Mouse (Mus musculus) intestine, embryonic 14.5 days (tissue): Measurements from ENCODE around the gene Fgfr1op2. TPM values are rescaled to one million over a fixed set of nuclear protein-coding genes. Genes with fewer than 3 reads are reported as not detected.

Experiments used
- ATAC-seq: fragments of 200-750 bp; cut with Nextera tagmentation; replicated peaks from 2 replicates; pipeline ENCODE4 v1.8.0; 2017; ENCODE audit warnings: low read depth, moderate number of reproducible peaks, moderate TSS enrichment, moderate library complexity; ENCODE audit not compliant: low FRiP score, low TSS enrichment
- DNase-seq: peaks from one replicate; pipeline ENCODE4 v3.0.0-alpha.2; 2018; ENCODE audit warnings: low spot score
- H3K27ac ChIP-seq: fragments of 300-500 bp; sonication (generic); 2 replicates; pipeline ENCODE4 v1.5.1; 2014; ENCODE audit warnings: low read depth, mild to moderate bottlenecking, control low read depth
- H3K27me3 ChIP-seq: fragments of 300-500 bp; sonication (generic); replicated peaks from 2 replicates; pipeline ENCODE4 v1.6.1; 2014; ENCODE audit warnings: low read length, control low read depth; ENCODE audit not compliant: control insufficient read depth, insufficient read depth
- H3K36me3 ChIP-seq: fragments of 300-500 bp; sonication (generic); 2 replicates; pipeline ENCODE4 v1.6.1; 2014; ENCODE audit warnings: low read length, control low read depth; ENCODE audit not compliant: control insufficient read depth, insufficient read depth
- H3K4me1 ChIP-seq: fragments of 300-500 bp; sonication (generic); replicated peaks from 2 replicates; pipeline ENCODE4 v1.6.1; 2014; ENCODE audit warnings: low read length, control low read depth, mixed read lengths; ENCODE audit not compliant: control insufficient read depth, insufficient read depth
- H3K4me2 ChIP-seq: fragments of 300-500 bp; sonication (generic); 2 replicates; pipeline ENCODE4 v1.6.1; 2014; ENCODE audit warnings: low read length
- H3K4me3 ChIP-seq: fragments of 300-500 bp; sonication (generic); 2 replicates; pipeline ENCODE4 v1.5.1; 2014; ENCODE audit warnings: low read depth, low read length, control low read depth, mixed read lengths
- H3K9ac ChIP-seq: fragments of 300-500 bp; sonication (generic); 2 replicates; pipeline ENCODE4 v1.6.1; 2014; ENCODE audit warnings: mild to moderate bottlenecking, low read length
- H3K9me3 ChIP-seq: fragments of 300-500 bp; sonication (generic); 2 replicates; pipeline ENCODE4 v1.6.1; 2016; ENCODE audit warnings: low read length, control low read depth; ENCODE audit not compliant: control insufficient read depth
- WGBS: fragments of 180-500 bp; shearing (Covaris S2); extraction: QIAGEN DNeasy Blood & Tissue Kit; methylation state at CpG from one replicate; pipeline ENCODE4 v1.1.7; 2014; 5-methylcytosine and 5-hydroxymethylcytosine counted together
- polyA plus RNA-seq: library from polyadenylated mRNA; unstranded; fragments of >200 nt; fragmentation: Nextera tagmentation; extraction: Ambion mirVana; gene quantifications from 2 replicates; pipeline ENCODE4 v1.2.1, GENCODE M21; 2014

Gene Fgfr1op2
- polyA plus RNA-seq, 1 experiment from 2014 or later, result 87.7 TPM

DNA sequence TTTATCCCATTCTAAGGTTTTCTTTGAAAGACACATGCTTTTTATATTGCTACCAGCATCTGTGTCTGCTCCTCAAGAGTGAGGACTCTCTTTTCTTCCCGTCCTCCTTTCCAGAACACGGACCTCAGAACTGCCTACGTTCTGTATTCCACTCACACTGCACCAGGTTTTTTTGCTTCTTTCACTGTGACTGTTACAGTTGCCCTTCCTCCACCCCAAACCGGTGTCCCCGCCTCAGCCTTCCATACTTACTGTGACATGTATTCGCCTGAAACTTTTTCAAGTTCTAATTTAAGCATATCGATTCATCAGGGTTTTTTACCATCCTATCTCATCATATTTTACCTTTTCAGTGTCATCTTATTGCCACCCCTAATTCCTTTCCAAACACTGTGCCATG, 1.6 kb downstream of the Fgfr1op2 start:
- H3K4me2 ChIP-seq, result peak overlapping the region; percentile 89
- ATAC-seq (no peak), DNase-seq (no peak)
- WGBS, result 9% methylated on average over 7 of the region's 7 CpGs
- H3K27me3 ChIP-seq, result no peaks in the 10 kb centered on the region
- H3K9ac ChIP-seq, result peak overlapping the region; percentile 91
- 0 out of 2 replicates have a peak, but pooled peaks cover 3% of the 10 kb centered on the region for H3K36me3 ChIP-seq
- H3K4me3 ChIP-seq, result peak overlapping the region; percentile 87
- H3K4me1 ChIP-seq, result peaks cover 22% of the 10 kb centered on the region
- H3K9me3 ChIP-seq, result no peaks in the 10 kb centered on the region
- peak overlapping the region; percentile 98 for H3K27ac ChIP-seq

- Histone ChIP-seq H3K36me3 (peaks cover 9% of the 10 kb centered on the region; the same call in 1 of the 2 replicates), H3K4me2 (no peak overlapping the region), H3K9me3 (no peaks in the 10 kb centered on the region), H3K27me3 (no peaks in the 10 kb centered on the region), H3K9ac (no peak overlapping the region), H3K4me3 (no peak overlapping the region), H3K27ac (no peak overlapping the region), H3K4me1 (peaks cover 22% of the 10 kb centered on the region)
- no peak for ATAC-seq
- no peak for DNase-seq
- WGBS, result 33% methylated on average over 2 of the region's 2 CpGs
These were observed 3.5 kb downstream of the Fgfr1op2 start for GRCm38 (mm10) chr6:146580381-146580926.

GRCm38 (mm10) chr6:146583366-146584046, 6.5 kb downstream of the Fgfr1op2 start:
- Histone ChIP-seq H3K4me3 (no peak overlapping the region), H3K9ac (no peak overlapping the region), H3K36me3 (peaks cover 35% of the 10 kb centered on the region), H3K4me1 (peaks cover 10% of the 10 kb centered on the region), H3K9me3 (no peaks in the 10 kb centered on the region), H3K27ac (no peak overlapping the region), H3K4me2 (no peak overlapping the region), H3K27me3 (no peaks in the 10 kb centered on the region)
- ATAC-seq (no peak), DNase-seq (no peak)
- 73% methylated on average over 2 of the region's 2 CpGs for WGBS

GRCm38 (mm10) chr6:146585134-146585533, 8.1 kb downstream of the Fgfr1op2 start:
- H3K4me3 ChIP-seq, result no peak overlapping the region
- H3K27me3 ChIP-seq, result no peaks in the 10 kb centered on the region
- no peak overlapping the region for H3K9ac ChIP-seq
- no peak for DNase-seq
- no peak overlapping the region for H3K4me2 ChIP-seq
- H3K4me1 ChIP-seq, result no peaks in the 10 kb centered on the region
- H3K36me3 ChIP-seq, result peaks cover 52% of the 10 kb centered on the region
- no peak for ATAC-seq
- H3K27ac ChIP-seq, result no peak overlapping the region
- WGBS, result 94% methylated on average over 5 of the region's 5 CpGs
- H3K9me3 ChIP-seq, result no peaks in the 10 kb centered on the region

- no peak overlapping the region for H3K27ac ChIP-seq
These were observed 25.6 kb downstream of the Fgfr1op2 start for GRCm38 (mm10) chr6:146602601-146603000.

DNA sequence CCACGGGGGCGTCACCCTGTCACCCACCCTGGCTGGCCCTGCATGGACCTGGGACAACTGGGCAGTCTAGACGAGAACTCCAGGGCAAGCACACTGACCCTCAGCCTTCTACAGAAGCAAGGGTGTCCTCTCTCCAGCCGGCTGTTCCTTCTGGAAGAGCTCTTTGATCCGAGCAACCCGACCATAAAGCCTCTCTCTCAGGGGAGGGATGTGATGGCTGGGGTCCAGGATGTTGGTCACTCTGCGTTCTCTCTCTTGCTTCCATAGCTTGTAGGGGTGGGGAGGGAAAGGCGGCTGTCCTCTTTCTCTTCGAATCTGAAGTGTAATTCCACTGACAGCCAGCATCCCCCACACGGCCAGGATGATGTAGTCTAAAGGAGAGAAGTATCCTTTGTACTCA, 26.6 kb downstream of the Fgfr1op2 start:
- no peak overlapping the region for H3K27ac ChIP-seq
- no peak overlapping the region for H3K4me2 ChIP-seq
- no peaks in the 10 kb centered on the region for H3K9me3 ChIP-seq
- H3K36me3 ChIP-seq, result peaks cover 67% of the 10 kb centered on the region
- 82% methylated on average over 10 of the region's 10 CpGs for WGBS
- H3K9ac ChIP-seq, result no peak overlapping the region
- DNase-seq (peak; percentile 43), ATAC-seq (no peak)
- no peaks in the 10 kb centered on the region for H3K27me3 ChIP-seq
- no peak overlapping the region for H3K4me3 ChIP-seq
- no peaks in the 10 kb centered on the region for H3K4me1 ChIP-seq

More at GRCm38 (mm10) chr6:146602601-146603000, 25.6 kb downstream of the Fgfr1op2 start:
- no peak overlapping the region for H3K4me2 ChIP-seq
- H3K36me3 ChIP-seq, result peaks cover 73% of the 10 kb centered on the region
- no peak overlapping the region for H3K4me3 ChIP-seq
- 83% methylated on average over 4 of the region's 4 CpGs for WGBS
- H3K9ac ChIP-seq, result no peak overlapping the region
- no peaks in the 10 kb centered on the region for H3K27me3 ChIP-seq
- ATAC-seq (no peak), DNase-seq (peak; percentile 35)
- H3K9me3 ChIP-seq, result no peaks in the 10 kb centered on the region
- H3K4me1 ChIP-seq, result no peaks in the 10 kb centered on the region

DNA sequence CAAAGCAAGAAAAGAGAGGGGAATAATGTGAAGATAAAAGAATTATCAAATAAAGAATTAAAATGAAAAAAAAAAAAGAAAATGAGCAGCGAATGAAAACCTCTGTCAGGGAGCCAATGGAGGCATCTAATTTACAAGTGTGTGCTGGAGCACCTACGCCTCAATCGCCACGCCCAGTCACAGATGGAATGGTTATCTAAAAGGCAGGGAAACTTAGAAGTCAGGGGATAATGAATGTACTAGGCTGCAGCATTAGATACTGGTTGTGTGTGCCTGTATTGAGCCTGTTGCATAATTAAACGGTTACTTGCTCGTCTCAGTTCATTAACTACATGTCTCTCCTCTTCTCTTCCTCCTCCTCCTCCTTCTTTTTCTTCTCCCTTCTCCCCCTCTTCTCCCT, 34.4 kb downstream of the Fgfr1op2 start:
- Histone ChIP-seq H3K27ac (no peak overlapping the region), H3K4me3 (no peak overlapping the region), H3K36me3 (peaks cover 37% of the 10 kb centered on the region), H3K9me3 (no peaks in the 10 kb centered on the region), H3K27me3 (no peaks in the 10 kb centered on the region), H3K4me2 (no peak overlapping the region), H3K4me1 (no peaks in the 10 kb centered on the region), H3K9ac (no peak overlapping the region)
- ATAC-seq (no peak), DNase-seq (no peak)
- 90% methylated on average over 6 of the region's 6 CpGs for WGBS

DNA sequence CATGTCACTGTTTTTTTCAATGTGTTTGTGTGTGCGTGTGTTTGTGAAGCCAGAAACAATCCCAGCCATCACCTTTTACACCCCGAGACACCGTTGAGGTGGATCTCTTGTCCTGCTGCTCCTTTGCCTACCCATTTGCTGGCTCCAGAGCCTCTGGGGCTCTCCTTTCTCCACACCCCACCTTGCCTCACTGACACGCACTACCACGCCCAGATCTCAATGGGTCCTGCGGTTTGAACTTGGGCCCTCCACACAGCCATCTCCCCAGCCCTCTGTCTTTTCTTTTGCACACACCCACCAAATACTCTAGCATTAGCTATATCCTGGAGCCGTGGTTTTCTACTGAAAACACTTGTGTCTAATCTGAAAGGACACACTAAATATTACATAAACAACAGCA, 34.9 kb downstream of the Fgfr1op2 start:
- ATAC-seq, result no peak
- H3K4me3 ChIP-seq, result no peak overlapping the region
- H3K9me3 ChIP-seq, result no peaks in the 10 kb centered on the region
- H3K4me2 ChIP-seq, result no peak overlapping the region
- no peaks in the 10 kb centered on the region for H3K4me1 ChIP-seq
- DNase-seq, result no peak
- 90% methylated on average over 7 of the region's 7 CpGs for WGBS
- no peak overlapping the region for H3K9ac ChIP-seq
- H3K27ac ChIP-seq, result no peak overlapping the region
- no peaks in the 10 kb centered on the region for H3K27me3 ChIP-seq
- peaks cover 35% of the 10 kb centered on the region for H3K36me3 ChIP-seq

GRCm38 (mm10) chr6:146612736-146613135, 35.7 kb downstream of the Fgfr1op2 start:
- H3K9ac ChIP-seq, result no peak overlapping the region
- no peaks in the 10 kb centered on the region for H3K27me3 ChIP-seq
- WGBS, result 91% methylated on average over 5 of the region's 5 CpGs
- DNase-seq (no peak), ATAC-seq (no peak)
- no peak overlapping the region for H3K4me3 ChIP-seq
- H3K27ac ChIP-seq, result no peak overlapping the region
- H3K9me3 ChIP-seq, result no peaks in the 10 kb centered on the region
- no peaks in the 10 kb centered on the region for H3K4me1 ChIP-seq
- H3K36me3 ChIP-seq, result peaks cover 35% of the 10 kb centered on the region
- no peak overlapping the region for H3K4me2 ChIP-seq
